Mouse (Mus musculus): ENCODE measurements around the gene 5730522E02Rik.

DNA sequence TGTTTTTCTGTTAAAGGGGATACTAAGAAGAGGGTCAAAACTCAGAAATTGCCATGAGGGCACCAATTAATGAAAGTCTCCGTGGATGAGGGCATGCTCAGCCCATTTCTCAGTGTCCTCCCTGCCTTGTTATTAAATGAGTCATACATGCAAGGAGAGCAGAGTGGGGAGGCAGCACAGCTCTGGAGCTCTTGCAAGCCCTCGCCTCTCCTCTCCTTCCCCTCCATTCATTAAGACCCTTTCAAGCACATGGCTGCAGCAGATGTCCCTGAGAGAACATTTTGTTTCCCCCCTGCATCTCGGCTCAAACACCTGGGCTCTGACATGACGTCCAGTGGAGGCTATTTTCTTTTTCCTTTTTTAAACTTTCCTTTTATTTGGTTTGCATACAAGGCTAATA, 138.5 kb downstream of the 5730522E02Rik start:
- TF ChIP-seq MYC (IDR thresholded peaks at IDR 0.05; ENCODE audit: low read depth, low read length) (no peak), USF1 (IDR thresholded peaks at IDR 0.05; ENCODE audit: low read depth, low read length) (no peak), RAD21 (IDR thresholded peaks at IDR 0.05; ENCODE audit: low read depth, low read length) (no peak), CTCF (IDR thresholded peaks at IDR 0.05 in 2 of 3, conservative IDR thresholded peaks at IDR 0.05 in 1 of 3; ENCODE audit: control insufficient read depth in 1 of 3, insufficient read depth in 1 of 3, low read depth in 2 of 3, low read length in 3 of 3, poor library complexity in 1 of 3, severe bottlenecking in 1 of 3) (no peak), MXI1 (IDR thresholded peaks at IDR 0.05; ENCODE audit: low read depth, low read length) (no peak), ELF1 (IDR thresholded peaks at IDR 0.05; ENCODE audit: low read depth, low read length) (no peak), POLR2A (IDR thresholded peaks at IDR 0.05; ENCODE audit: control insufficient read depth in 1 of 2, insufficient read depth in 1 of 2, low read depth in 1 of 2, low read length in 2 of 2, poor library complexity in 1 of 2) (no peak), JUND (IDR thresholded peaks at IDR 0.05; ENCODE audit: low read depth, low read length) (no peak)

Measured in MEL (cell line).